Mouse (Mus musculus) heart, embryonic 12.5 days (tissue): ENCODE data around the gene Safb2. TPM values are rescaled to one million over a fixed set of nuclear protein-coding genes. Genes with fewer than 3 reads are reported as not detected.
A peak's percentile ranks its signal among the peaks of the same experiment; 100 is the strongest.
"Not testable (repeated sequence)": the region's sequence is repeated elsewhere in the genome, so short reads cannot be mapped to it uniquely, and the experiment has no call there.

ENCODE experiments used
- ATAC-seq: fragments of 200-750 bp; cut with Nextera tagmentation; 2 replicates; pipeline ENCODE4 v1.8.0; 2017; ENCODE audit warnings: moderate TSS enrichment, moderate library complexity; ENCODE audit not compliant: insufficient number of reproducible peaks, low FRiP score
- H3K27ac ChIP-seq: fragments of 300-500 bp; sonication (generic); 2 replicates; pipeline ENCODE4 v1.5.1; 2016; ENCODE audit warnings: mild to moderate bottlenecking, moderate library complexity; ENCODE audit not compliant: poor library complexity, severe bottlenecking
- H3K27me3 ChIP-seq: fragments of 300-500 bp; sonication (generic); replicated peaks from 2 replicates; pipeline ENCODE4 v1.6.1; 2016; ENCODE audit warnings: mild to moderate bottlenecking, moderate library complexity
- H3K36me3 ChIP-seq: fragments of 300-500 bp; sonication (generic); 2 replicates; pipeline ENCODE4 v1.6.1; 2016; ENCODE audit warnings: mild to moderate bottlenecking, moderate library complexity
- H3K4me1 ChIP-seq: fragments of 300-500 bp; sonication (generic); replicated peaks from 2 replicates; pipeline ENCODE4 v1.6.1; 2016; ENCODE audit warnings: mild to moderate bottlenecking
- H3K4me2 ChIP-seq: fragments of 300-500 bp; sonication (generic); 2 replicates; pipeline ENCODE4 v1.6.1; 2016; ENCODE audit warnings: mild to moderate bottlenecking, moderate library complexity
- H3K4me3 ChIP-seq: fragments of 300-500 bp; sonication (generic); 2 replicates; pipeline ENCODE4 v1.5.1; 2016; ENCODE audit warnings: mild to moderate bottlenecking
- H3K9ac ChIP-seq: fragments of 300-500 bp; sonication (generic); 2 replicates; pipeline ENCODE4 v1.6.1; 2016; ENCODE audit warnings: mild to moderate bottlenecking, moderate library complexity
- H3K9me3 ChIP-seq: fragments of 300-500 bp; sonication (generic); replicated peaks from 2 replicates; pipeline ENCODE4 v1.6.1; 2016; ENCODE audit warnings: mild to moderate bottlenecking, moderate library complexity
- WGBS: fragments of 180-500 bp; shearing (Covaris S2); methylation state at CpG from one replicate; pipeline ENCODE4 v1.1.7; 2016; 5-methylcytosine and 5-hydroxymethylcytosine counted together
- polyA plus RNA-seq: library from polyadenylated mRNA; unstranded; fragments of >200 nt; fragmentation: Nextera tagmentation; extraction: Ambion mirVana; gene quantifications from 2 replicates; pipeline ENCODE4 v1.2.1, GENCODE M21; 2016

Safb2 gene
- polyA plus RNA-seq, 1 experiment from 2014 or later, result 61.1 TPM

GRCm38 (mm10) chr17:56616725-56617124 is 32.3 kb upstream of the Safb2 start:
- Histone ChIP-seq H3K27me3 (no peaks in the 10 kb centered on the region), H3K9me3 (no peaks in the 10 kb centered on the region), H3K27ac (no peak overlapping the region), H3K4me2 (no peak overlapping the region), H3K9ac (no peak overlapping the region), H3K4me3 (no peak overlapping the region), H3K4me1 (peaks cover 25% of the 10 kb centered on the region), H3K36me3 (peaks cover 75% of the 10 kb centered on the region)
- WGBS, result 92% methylated on average over 3 of the region's 3 CpGs
- ATAC-seq, result no peak

- Histone ChIP-seq H3K9me3 (no peaks in the 10 kb centered on the region), H3K4me1 (peaks cover 33% of the 10 kb centered on the region), H3K27me3 (no peaks in the 10 kb centered on the region), H3K9ac (no peak overlapping the region), H3K27ac (no peak overlapping the region), H3K36me3 (peaks cover 67% of the 10 kb centered on the region), H3K4me3 (no peak overlapping the region), H3K4me2 (no peak overlapping the region)
- 89% methylated on average over 4 of the region's 4 CpGs for WGBS
- ATAC-seq, result no peak
Observed at GRCm38 (mm10) chr17:56615792-56616191, 31.4 kb upstream of the Safb2 start.

DNA sequence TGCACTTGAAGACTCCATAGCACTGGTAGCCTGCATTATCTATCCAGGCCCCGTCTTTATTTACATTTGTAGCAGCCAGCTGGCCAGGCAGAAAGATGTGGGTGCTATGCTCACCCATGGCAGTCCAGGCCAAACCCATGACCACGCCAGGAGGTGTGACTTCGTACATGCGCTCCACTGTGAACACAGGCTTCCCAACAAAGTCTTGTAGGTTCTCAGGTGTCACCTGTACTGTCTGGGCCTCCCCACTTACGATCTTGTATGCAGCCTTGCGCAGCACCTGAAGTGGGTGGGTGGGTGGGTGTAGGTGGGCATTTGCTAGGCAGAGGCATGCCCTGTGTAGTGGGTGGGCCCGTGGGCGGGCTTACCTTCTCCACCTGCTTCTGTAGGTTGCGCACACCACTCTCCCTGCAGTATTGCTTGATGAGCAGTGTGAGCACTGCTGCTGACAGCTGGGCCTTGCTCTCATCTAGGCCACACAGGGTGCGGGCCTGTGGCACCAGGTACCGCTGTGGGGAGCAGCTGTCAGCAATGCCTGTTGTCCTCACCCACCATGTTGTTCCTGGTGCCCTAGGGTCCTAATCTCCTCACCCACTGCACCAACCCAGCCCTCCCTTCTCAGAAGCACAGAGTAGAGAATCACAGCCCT is 30.9 kb upstream of the Safb2 start:
- Histone ChIP-seq H3K4me3 (peak overlapping the region; percentile 85), H3K27me3 (no peaks in the 10 kb centered on the region), H3K4me2 (peak overlapping the region; percentile 97), H3K36me3 (peaks cover 62% of the 10 kb centered on the region), H3K27ac (no peak overlapping the region), H3K9ac (peak overlapping the region; percentile 94), H3K9me3 (no peaks in the 10 kb centered on the region), H3K4me1 (peaks cover 36% of the 10 kb centered on the region)
- ATAC-seq, result no peak
- WGBS, result 84% methylated on average over 11 of the region's 11 CpGs

- Histone ChIP-seq H3K4me2 (peak overlapping the region; percentile 97), H3K9me3 (no peaks in the 10 kb centered on the region), H3K36me3 (peaks cover 55% of the 10 kb centered on the region), H3K27ac (no peak overlapping the region), H3K27me3 (no peaks in the 10 kb centered on the region), H3K9ac (peak overlapping the region; percentile 94), H3K4me3 (peak overlapping the region; percentile 85), H3K4me1 (peaks cover 37% of the 10 kb centered on the region)
- 28% methylated on average over 14 of the region's 14 CpGs for WGBS
- ATAC-seq, result no peak
Observed at GRCm38 (mm10) chr17:56614391-56615135, 30.2 kb upstream of the Safb2 start.

GRCm38 (mm10) chr17:56613893-56614292 is 29.5 kb upstream of the Safb2 start:
- ATAC-seq, H3K27me3 ChIP-seq, H3K9me3 ChIP-seq: not testable (repeated sequence)
- Histone ChIP-seq H3K27ac (peak overlapping the region; percentile 88), H3K4me1 (peaks cover 39% of the 10 kb centered on the region), H3K4me2 (peak overlapping the region; percentile 97), H3K36me3 (peaks cover 48% of the 10 kb centered on the region), H3K9ac (peak overlapping the region; percentile 94), H3K4me3 (peak overlapping the region; percentile 85)
- under 1% methylated on average over 26 of the region's 26 CpGs for WGBS

DNA sequence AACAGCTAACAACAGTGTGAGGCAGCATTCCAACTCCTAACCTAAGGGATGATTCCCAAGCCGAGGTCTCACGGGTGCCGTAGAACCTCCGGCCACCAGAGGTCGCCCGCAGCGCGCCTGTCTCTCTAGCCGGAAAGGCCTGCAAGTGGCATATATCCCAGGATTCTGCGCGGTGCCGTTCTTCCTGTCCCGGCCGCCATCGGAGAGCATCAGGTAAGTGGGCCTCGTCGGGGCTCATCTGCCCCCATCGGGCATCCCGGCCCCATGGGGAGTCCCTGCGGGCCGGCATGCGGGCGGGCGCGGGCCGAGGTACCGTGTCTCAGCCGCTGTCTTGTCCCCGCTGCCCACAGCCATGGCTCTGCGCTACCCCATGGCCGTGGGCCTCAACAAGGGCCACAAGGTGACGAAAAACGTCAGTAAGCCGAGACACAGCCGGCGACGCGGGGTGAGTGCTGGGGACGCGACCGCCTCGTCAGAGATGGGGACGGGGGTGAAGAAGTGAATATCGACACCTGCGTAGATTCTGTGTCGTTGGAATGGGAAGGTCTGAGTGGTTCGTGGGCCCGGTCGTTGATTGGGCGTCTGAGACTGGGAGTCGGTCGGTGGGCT is 29.0 kb upstream of the Safb2 start, which contains the start of gene Rpl36:
TSS of gene Rpl36 (plus strand) at position 181 of the 609 bp plus-strand sequence.
- Histone ChIP-seq H3K9ac (peak within 1 kb of the TSS; percentile 94), H3K27me3 (no peaks in the 10 kb centered on the region), H3K36me3 (peaks cover 43% of the 10 kb centered on the region), H3K9me3 (no peaks in the 10 kb centered on the region), H3K4me2 (peak within 1 kb of the TSS; percentile 97), H3K27ac (peak within 1 kb of the TSS; percentile 88), H3K4me1 (peaks cover 45% of the 10 kb centered on the region), H3K4me3 (peak within 1 kb of the TSS; percentile 85)
- WGBS, result under 1% methylated on average over 52 of the region's 52 CpGs
- peak; percentile 49 for ATAC-seq

DNA sequence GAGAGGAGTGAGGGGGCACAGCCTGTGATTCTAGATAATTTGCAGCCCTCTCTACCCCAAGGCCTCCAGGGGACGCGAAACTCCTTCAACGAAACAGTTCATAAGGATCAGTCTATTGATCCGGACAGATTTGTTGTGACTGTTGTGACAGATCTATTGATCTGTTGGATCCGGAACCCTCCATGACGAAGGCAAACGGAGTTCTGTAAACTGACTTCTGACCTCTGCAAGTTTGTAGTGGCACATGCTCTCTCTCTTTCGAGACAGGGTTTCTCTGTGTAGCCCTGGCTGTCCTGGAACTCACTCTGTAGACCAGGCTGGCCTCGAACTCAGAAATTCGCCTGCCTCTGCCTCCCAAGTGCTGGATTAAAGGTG is 28.2 kb upstream of the Safb2 start:
- H3K27ac ChIP-seq, H3K27me3 ChIP-seq, H3K9ac ChIP-seq, H3K4me3 ChIP-seq, H3K4me2 ChIP-seq, H3K9me3 ChIP-seq, ATAC-seq: not testable (repeated sequence)
- Histone ChIP-seq H3K36me3 (peaks cover 40% of the 10 kb centered on the region), H3K4me1 (peaks cover 52% of the 10 kb centered on the region)
- 71% methylated on average over 10 of the region's 10 CpGs for WGBS

DNA sequence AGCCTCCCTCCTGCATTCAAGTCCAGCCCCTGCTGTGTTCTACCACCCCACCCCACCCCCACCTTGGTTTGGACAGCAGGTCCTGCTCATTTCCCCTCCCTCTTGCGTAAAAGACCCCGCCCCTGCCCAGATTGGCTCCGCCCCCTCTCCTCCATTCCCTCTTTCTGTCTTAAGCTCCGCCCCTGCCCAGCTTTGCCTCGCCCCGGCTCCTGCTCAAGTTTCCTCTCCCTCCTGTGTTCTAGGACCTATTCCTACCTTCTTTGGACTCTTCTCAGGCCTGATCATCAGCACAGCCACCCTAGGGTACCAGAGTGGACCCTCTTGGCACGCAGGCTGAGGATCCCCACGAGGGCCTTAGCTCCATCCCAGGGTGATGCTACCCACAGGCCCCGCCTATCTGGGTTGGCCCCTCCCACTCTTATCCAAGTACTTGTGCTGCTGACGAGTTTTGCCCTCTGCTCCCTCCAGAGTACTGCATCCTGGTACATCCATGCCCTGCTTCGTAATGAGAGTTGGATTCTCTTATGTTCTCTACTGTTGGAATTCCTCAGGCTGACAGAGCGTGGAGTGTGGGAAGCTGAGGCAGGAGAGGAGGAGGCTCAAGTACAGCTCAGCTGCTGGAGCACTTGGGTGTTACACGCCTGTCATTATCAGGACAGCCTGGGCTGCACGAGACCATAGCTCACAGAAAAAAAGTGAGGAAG is 27.6 kb upstream of the Safb2 start:
- no peak overlapping the region for H3K9ac ChIP-seq
- peaks cover 52% of the 10 kb centered on the region for H3K4me1 ChIP-seq
- H3K4me3 ChIP-seq, result peak overlapping the region; percentile 8; the same call in 1 of the 2 replicates
- WGBS, result 14% methylated on average over 14 of the region's 14 CpGs
- H3K36me3 ChIP-seq, result peaks cover 39% of the 10 kb centered on the region
- no peaks in the 10 kb centered on the region for H3K9me3 ChIP-seq
- H3K4me2 ChIP-seq, result 0 out of 2 replicates have a peak overlapping the region, but pooled peaks have one; percentile 7
- peak; percentile 10 for ATAC-seq
- no peak overlapping the region for H3K27ac ChIP-seq
- no peaks in the 10 kb centered on the region for H3K27me3 ChIP-seq

- ATAC-seq, result no peak
- H3K9ac ChIP-seq, result no peak overlapping the region
- H3K9me3 ChIP-seq, result no peaks in the 10 kb centered on the region
- 67% methylated on average over 2 of the region's 2 CpGs for WGBS
- H3K4me1 ChIP-seq, result peaks cover 52% of the 10 kb centered on the region
- H3K4me3 ChIP-seq, result no peak overlapping the region
- H3K36me3 ChIP-seq, result peaks cover 39% of the 10 kb centered on the region
- no peak overlapping the region for H3K27ac ChIP-seq
- H3K4me2 ChIP-seq, result no peak overlapping the region
- no peaks in the 10 kb centered on the region for H3K27me3 ChIP-seq
Observed at GRCm38 (mm10) chr17:56611323-56611722, 26.9 kb upstream of the Safb2 start.

DNA sequence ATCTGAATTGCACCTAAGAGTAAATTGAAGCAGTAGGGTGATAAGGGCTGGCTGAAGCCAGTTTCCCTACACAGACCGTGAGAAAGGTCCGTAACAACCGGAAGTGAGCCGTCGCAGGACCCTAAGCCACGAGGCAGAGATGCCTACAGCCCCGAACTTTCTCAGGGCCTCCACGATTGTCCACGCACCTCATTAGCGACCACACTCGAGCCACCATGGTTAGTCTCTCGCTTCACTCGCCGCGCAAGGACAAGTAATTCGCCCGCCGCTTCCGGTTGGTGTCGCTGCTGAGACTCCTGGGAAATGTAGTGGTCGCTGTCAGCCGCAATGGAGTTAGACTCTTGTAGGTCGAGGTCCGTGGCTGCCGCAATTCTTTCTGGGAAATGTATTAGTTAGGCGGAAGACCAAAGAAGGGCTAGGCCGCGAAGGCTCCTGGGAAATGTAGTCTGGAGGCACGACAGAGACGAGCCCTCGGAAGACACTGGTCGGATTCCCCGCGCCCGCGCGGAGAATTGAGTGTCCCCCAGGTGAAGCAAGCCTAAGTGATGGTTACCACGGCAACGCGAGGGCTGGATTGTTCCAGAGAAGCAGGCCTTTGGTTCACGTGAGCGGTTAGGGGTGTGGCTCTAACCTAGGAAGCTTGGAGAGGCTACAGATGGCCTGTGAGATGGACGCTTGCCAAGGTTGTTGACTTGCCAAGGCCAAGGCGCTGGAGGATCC is 25.2 kb upstream of the Safb2 start, which contains the start of gene 2410015M20Rik:
TSS of gene 2410015M20Rik (minus strand) at position 320 of the 720 bp plus-strand sequence.
- ATAC-seq, result peak; percentile 86
- peak within 1 kb of the TSS; percentile 69 for H3K4me3 ChIP-seq
- peaks cover 38% of the 10 kb centered on the region for H3K36me3 ChIP-seq

More for the DNA sequence above, 25.2 kb upstream of the Safb2 start, which contains the start of gene 2410015M20Rik:
- Histone ChIP-seq H3K9ac (peak within 1 kb of the TSS; percentile 93), H3K27me3 (no peaks in the 10 kb centered on the region), H3K27ac (peak within 1 kb of the TSS; percentile 80), H3K9me3 (no peaks in the 10 kb centered on the region), H3K4me1 (peaks cover 40% of the 10 kb centered on the region), H3K4me2 (peak within 1 kb of the TSS; percentile 90)
- under 1% methylated on average over 44 of the region's 44 CpGs for WGBS
